Mouse (Mus musculus): ENCODE results near the gene Hyls1. TPM values are rescaled to one million over a fixed set of nuclear protein-coding genes. Genes with fewer than 3 reads are reported as not detected.

The Hyls1 gene
- total RNA-seq, 1 experiment, result 17.6 TPM

- Histone ChIP-seq H3K27ac (ENCODE audit: insufficient read depth, low read depth, low read length, poor library complexity, severe bottlenecking) (no peak overlapping the region), H3K9me3 (ENCODE audit: control insufficient read depth, insufficient read depth, low read depth, low read length) (no peaks in the 10 kb centered on the region), H3K36me3 (ENCODE audit: control insufficient read depth, insufficient read depth, low read length, poor library complexity, severe bottlenecking) (no peaks in the 10 kb centered on the region), H3K4me3 (ENCODE audit: insufficient read depth in 1 of 2, low read depth in 1 of 2, low read length in 2 of 2, poor library complexity in 1 of 2, severe bottlenecking in 1 of 2) (no peak overlapping the region), H3K4me1 (ENCODE audit: control insufficient read depth in 2 of 2, insufficient read depth in 2 of 2, low read length in 2 of 2, poor library complexity in 1 of 2) (no peaks in the 10 kb centered on the region), H3K9ac (ENCODE audit: insufficient read depth, low read depth, low read length, poor library complexity, severe bottlenecking) (no peak overlapping the region)
- in situ Hi-C loops (cut with MboI; ENCODE audit: low sequenced_read_pairs in 2 of 2, unreplicated experiment in 2 of 2), result no loop called here
- no peak for TF ChIP-seq MAFK (IDR thresholded peaks at IDR 0.05; ENCODE audit: insufficient read depth, low read depth, low read length)
- no peak for TF ChIP-seq ZC3H11A (IDR thresholded peaks at IDR 0.05; ENCODE audit: borderline replicate concordance, low read depth, low read length)
- TF ChIP-seq HCFC1 (IDR thresholded peaks at IDR 0.05; ENCODE audit: borderline replicate concordance, insufficient read depth, low read length), result no peak
- TF ChIP-seq CHD2 (IDR thresholded peaks at IDR 0.05; ENCODE audit: low read depth, low read length), result no peak
- no peak for TF ChIP-seq ZNF384 (IDR thresholded peaks at IDR 0.05; ENCODE audit: low read depth, low read length)
- no peak for DNase-seq (ENCODE audit: low read depth, low spot score)
These were observed 21.7 kb downstream of the Hyls1 start for GRCm38 (mm10) chr9:35548455-35548854.

- Histone ChIP-seq H3K36me3 (ENCODE audit: control insufficient read depth, insufficient read depth, low read length, poor library complexity, severe bottlenecking) (no peaks in the 10 kb centered on the region), H3K9ac (ENCODE audit: insufficient read depth, low read depth, low read length, poor library complexity, severe bottlenecking) (no peak overlapping the region), H3K27ac (ENCODE audit: insufficient read depth, low read depth, low read length, poor library complexity, severe bottlenecking) (no peak overlapping the region), H3K4me1 (ENCODE audit: control insufficient read depth in 2 of 2, insufficient read depth in 2 of 2, low read length in 2 of 2, poor library complexity in 1 of 2) (no peaks in the 10 kb centered on the region), H3K4me3 (ENCODE audit: insufficient read depth in 1 of 2, low read depth in 1 of 2, low read length in 2 of 2, poor library complexity in 1 of 2, severe bottlenecking in 1 of 2) (no peak overlapping the region), H3K9me3 (ENCODE audit: control insufficient read depth, insufficient read depth, low read depth, low read length) (no peaks in the 10 kb centered on the region)
- DNase-seq (ENCODE audit: low read depth, low spot score), result no peak
- TF ChIP-seq HCFC1 (IDR thresholded peaks at IDR 0.05; ENCODE audit: borderline replicate concordance, insufficient read depth, low read length), result no peak
- TF ChIP-seq ZC3H11A (IDR thresholded peaks at IDR 0.05; ENCODE audit: borderline replicate concordance, low read depth, low read length), result no peak
- no peak for TF ChIP-seq ZNF384 (IDR thresholded peaks at IDR 0.05; ENCODE audit: low read depth, low read length)
- no peak for TF ChIP-seq CHD2 (IDR thresholded peaks at IDR 0.05; ENCODE audit: low read depth, low read length)
- no peak for TF ChIP-seq MAFK (IDR thresholded peaks at IDR 0.05; ENCODE audit: insufficient read depth, low read depth, low read length)
- in situ Hi-C loops (cut with MboI; ENCODE audit: low sequenced_read_pairs in 2 of 2, unreplicated experiment in 2 of 2), result no loop called here
These were observed 23.5 kb downstream of the Hyls1 start for GRCm38 (mm10) chr9:35546745-35547144.

GRCm38 (mm10) chr9:35545704-35546103 is 24.5 kb downstream of the Hyls1 start:
- Histone ChIP-seq H3K9me3 (ENCODE audit: control insufficient read depth, insufficient read depth, low read depth, low read length) (no peaks in the 10 kb centered on the region), H3K36me3 (ENCODE audit: control insufficient read depth, insufficient read depth, low read length, poor library complexity, severe bottlenecking) (no peaks in the 10 kb centered on the region), H3K9ac (ENCODE audit: insufficient read depth, low read depth, low read length, poor library complexity, severe bottlenecking) (no peak overlapping the region), H3K4me3 (ENCODE audit: insufficient read depth in 1 of 2, low read depth in 1 of 2, low read length in 2 of 2, poor library complexity in 1 of 2, severe bottlenecking in 1 of 2) (no peak overlapping the region), H3K27ac (ENCODE audit: insufficient read depth, low read depth, low read length, poor library complexity, severe bottlenecking) (no peak overlapping the region), H3K4me1 (ENCODE audit: control insufficient read depth in 2 of 2, insufficient read depth in 2 of 2, low read length in 2 of 2, poor library complexity in 1 of 2) (no peaks in the 10 kb centered on the region)
- DNase-seq (ENCODE audit: low read depth, low spot score), result no peak
- TF ChIP-seq MAFK (IDR thresholded peaks at IDR 0.05; ENCODE audit: insufficient read depth, low read depth, low read length), result no peak
- TF ChIP-seq HCFC1 (IDR thresholded peaks at IDR 0.05; ENCODE audit: borderline replicate concordance, insufficient read depth, low read length), result no peak
- TF ChIP-seq CHD2 (IDR thresholded peaks at IDR 0.05; ENCODE audit: low read depth, low read length), result no peak
- no peak for TF ChIP-seq ZC3H11A (IDR thresholded peaks at IDR 0.05; ENCODE audit: borderline replicate concordance, low read depth, low read length)
- TF ChIP-seq ZNF384 (IDR thresholded peaks at IDR 0.05; ENCODE audit: low read depth, low read length), result no peak
- in situ Hi-C loops (cut with MboI; ENCODE audit: low sequenced_read_pairs in 2 of 2, unreplicated experiment in 2 of 2), result no loop called here

GRCm38 (mm10) chr9:35544666-35545065 is 25.5 kb downstream of the Hyls1 start:
- Histone ChIP-seq H3K36me3 (ENCODE audit: control insufficient read depth, insufficient read depth, low read length, poor library complexity, severe bottlenecking) (no peaks in the 10 kb centered on the region), H3K9ac (ENCODE audit: insufficient read depth, low read depth, low read length, poor library complexity, severe bottlenecking) (no peak overlapping the region), H3K27ac (ENCODE audit: insufficient read depth, low read depth, low read length, poor library complexity, severe bottlenecking) (no peak overlapping the region), H3K4me3 (ENCODE audit: insufficient read depth in 1 of 2, low read depth in 1 of 2, low read length in 2 of 2, poor library complexity in 1 of 2, severe bottlenecking in 1 of 2) (no peak overlapping the region), H3K9me3 (ENCODE audit: control insufficient read depth, insufficient read depth, low read depth, low read length) (no peaks in the 10 kb centered on the region), H3K4me1 (ENCODE audit: control insufficient read depth in 2 of 2, insufficient read depth in 2 of 2, low read length in 2 of 2, poor library complexity in 1 of 2) (no peaks in the 10 kb centered on the region)
- no peak for DNase-seq (ENCODE audit: low read depth, low spot score)
- no peak for TF ChIP-seq HCFC1 (IDR thresholded peaks at IDR 0.05; ENCODE audit: borderline replicate concordance, insufficient read depth, low read length)
- no peak for TF ChIP-seq MAFK (IDR thresholded peaks at IDR 0.05; ENCODE audit: insufficient read depth, low read depth, low read length)
- TF ChIP-seq ZC3H11A (IDR thresholded peaks at IDR 0.05; ENCODE audit: borderline replicate concordance, low read depth, low read length), result no peak
- in situ Hi-C loops (cut with MboI; ENCODE audit: low sequenced_read_pairs in 2 of 2, unreplicated experiment in 2 of 2), result no loop called here
